Mouse (Mus musculus): ENCODE results near the gene Rtcb. TPM values are rescaled to one million over a fixed set of nuclear protein-coding genes. Genes with fewer than 3 reads are reported as not detected.
A peak's percentile ranks its signal among the peaks of the same experiment; 100 is the strongest.

The Rtcb gene
- polyA plus RNA-seq, 1 experiment, result 61.9 TPM

DNA sequence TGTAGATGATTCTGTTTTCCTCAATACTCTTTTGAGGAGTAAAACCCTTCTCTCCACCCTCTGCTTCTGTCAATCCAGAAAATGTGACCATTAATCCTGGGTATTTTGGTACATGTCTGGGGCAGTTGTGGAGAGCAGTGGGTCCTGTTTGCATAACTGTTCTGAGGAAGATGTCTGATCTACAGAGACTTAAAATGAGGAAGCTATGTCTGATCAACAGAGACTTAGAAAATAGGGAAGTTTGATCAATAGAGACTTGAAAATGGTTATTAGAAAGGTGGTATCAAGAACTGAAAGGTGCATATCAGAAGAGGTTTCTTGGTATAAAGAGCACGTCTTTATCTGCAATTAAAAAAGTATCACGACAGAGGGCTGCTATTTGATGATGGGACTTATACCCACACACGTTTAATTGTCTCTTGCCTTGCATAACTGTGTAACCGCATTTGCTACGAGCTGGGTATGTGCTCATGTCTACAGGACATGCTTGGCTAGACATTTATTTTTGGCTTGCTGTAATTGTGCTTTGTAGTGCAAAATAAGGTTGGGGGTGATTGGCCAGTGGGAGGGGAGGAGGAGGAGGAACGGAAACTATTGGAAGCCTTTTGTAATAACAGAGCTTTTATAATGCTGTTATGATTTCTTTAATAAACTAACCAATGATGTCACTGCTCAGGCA, 5.7 kb downstream of the Rtcb start:
- no peak for DNase-seq (ENCODE audit: low read depth, low spot score)
- 82% methylated on average over 6 of the region's 6 CpGs for WGBS

DNA sequence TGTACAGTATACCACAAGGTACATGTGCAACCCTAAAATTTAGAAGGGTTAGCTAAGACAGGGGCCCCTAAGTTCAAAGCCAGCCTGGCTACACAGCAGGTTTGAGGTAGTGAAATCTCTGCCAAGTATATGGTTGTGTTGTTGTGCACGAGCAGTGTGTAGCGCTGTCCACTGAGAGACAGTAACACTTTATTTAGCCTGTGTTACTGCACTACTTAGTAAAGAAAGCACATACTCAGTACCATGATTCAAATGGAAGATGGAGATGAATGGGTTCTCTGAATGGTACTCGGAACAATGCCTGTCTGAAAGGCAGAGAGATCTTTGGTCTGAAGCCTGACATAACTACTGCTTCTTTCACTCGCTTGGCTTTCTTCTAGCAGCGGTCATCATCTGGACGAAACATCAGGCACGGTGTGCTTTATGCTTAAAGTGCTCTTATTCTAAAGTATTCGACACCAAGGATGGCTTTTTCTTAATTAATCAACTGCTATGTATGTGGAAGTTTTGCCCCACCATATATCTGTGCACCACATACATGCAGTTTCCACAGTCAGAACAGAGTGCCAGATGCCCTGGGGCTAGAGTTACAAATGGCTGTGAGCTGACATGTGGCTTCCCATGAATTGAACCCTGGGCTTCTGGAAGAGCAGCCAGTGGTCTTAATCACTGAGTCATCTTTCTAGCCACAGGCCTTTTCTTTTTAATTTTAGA, 9.0 kb downstream of the Rtcb start:
- no peak for DNase-seq (ENCODE audit: low read depth, low spot score)
- WGBS, result 95% methylated on average over 8 of the region's 8 CpGs

DNA sequence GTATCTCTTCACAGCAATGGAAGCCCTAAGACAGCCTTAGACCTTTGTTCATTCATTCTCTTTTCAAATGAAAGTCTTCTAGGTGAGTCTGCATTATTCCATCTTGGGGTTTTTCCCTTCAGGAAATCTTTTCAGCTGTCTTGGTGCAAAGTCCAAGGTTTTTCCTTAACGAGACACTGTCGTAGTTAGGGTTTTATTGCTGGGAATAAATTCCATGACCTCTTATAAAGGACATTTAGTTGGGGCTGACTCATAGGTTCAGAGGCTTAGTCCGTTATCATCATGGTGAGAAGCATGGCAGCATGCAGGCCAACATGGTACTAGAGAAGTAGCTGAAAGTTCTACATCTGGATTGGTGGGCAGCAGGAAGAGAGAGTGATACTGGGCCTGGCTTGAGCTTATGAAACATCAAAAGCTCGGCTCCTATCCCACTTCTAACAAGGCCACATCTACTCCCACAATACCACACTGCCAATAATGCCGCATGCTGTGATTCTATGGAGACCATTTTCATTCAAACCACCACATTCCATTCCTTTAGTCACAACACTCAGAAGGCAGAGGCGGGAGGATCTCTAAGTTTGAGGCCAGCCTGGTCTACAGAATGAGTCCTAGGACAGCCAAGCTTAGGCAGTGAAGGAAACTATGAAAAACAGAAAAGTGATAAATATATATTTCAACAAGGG, 21.2 kb downstream of the Rtcb start:
- 66% methylated on average over 6 of the region's 6 CpGs for WGBS
- peak; percentile 56 for DNase-seq (ENCODE audit: low read depth, low spot score)

DNA sequence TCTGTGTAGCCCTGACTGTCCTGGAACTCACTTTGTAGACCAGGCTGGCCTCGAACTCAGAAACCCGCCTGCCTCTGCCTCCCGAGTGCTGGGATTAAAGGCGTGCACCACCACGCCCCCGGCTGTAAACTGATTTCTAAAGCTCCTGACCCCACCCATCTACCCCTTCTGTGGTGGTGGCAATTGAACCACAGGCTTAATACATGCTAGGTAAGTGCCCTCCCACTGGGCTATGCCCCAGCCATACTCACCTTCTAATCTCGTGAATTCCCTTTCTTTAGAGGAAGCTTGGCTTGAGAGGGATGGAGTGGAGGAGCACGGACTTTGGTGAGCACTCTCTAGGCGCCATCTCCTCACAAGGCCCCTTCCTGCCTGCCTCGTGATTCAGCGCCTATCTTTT, 27.7 kb downstream of the Rtcb start:
- no peak for DNase-seq (ENCODE audit: low read depth, low spot score)
- WGBS, result 87% methylated on average over 11 of the region's 11 CpGs

DNA sequence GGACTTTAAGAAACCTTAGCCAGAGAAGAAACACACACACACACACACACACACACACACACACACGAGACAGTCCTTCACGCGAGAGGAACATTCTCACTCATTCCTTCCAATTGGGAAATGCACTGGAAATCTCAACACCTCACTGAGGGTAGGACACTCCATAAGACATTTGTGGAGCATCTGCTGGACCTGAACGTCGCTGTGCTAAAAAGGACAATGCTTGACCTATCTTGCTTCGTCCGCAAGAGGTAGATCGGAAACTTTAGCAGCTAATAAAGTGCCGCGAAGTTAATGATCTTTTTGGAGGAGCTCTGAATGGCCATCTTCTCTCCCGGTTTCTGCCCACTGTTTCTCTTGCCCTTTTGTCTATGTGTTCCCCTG, 28.4 kb downstream of the Rtcb start:
- 37% methylated on average over 11 of the region's 11 CpGs for WGBS
- no peak for DNase-seq (ENCODE audit: low read depth, low spot score)

DNA sequence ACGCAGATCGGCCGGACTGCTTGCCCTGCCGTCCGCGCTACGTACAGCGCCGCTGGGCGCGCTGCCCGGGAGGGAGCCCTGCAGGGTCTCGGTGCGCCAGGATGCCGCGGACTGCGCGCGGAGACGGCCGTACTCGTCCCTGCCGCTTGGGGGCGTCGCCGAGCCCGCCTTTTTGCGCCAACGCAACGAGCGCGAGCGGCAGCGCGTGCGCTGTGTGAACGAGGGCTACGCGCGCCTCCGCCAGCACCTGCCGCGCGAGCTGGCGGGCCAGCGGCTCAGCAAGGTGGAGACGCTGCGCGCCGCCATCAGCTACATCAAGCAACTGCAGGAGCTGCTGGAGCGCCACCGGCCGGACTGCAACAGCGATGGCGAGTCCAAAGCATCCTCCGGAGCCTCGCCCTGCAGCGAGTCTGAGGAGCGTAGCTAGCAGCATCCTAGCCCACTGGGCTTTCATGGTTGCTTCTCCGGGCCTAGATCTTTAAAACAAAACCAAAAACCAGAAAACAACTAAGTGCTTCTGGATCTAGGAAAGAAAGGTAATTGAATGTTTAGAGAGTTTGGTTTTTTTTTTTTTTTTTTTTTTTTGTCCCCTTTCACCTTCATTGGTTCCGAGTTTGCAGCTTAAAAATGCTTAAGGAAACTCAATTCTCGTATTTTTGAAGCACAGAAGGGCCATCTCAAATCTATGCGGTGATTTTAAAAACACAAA, 29.0 kb downstream of the Rtcb start:
- peak; percentile 32 for DNase-seq (ENCODE audit: low read depth, low spot score)
- 1% methylated on average over 63 of the region's 63 CpGs for WGBS

DNA sequence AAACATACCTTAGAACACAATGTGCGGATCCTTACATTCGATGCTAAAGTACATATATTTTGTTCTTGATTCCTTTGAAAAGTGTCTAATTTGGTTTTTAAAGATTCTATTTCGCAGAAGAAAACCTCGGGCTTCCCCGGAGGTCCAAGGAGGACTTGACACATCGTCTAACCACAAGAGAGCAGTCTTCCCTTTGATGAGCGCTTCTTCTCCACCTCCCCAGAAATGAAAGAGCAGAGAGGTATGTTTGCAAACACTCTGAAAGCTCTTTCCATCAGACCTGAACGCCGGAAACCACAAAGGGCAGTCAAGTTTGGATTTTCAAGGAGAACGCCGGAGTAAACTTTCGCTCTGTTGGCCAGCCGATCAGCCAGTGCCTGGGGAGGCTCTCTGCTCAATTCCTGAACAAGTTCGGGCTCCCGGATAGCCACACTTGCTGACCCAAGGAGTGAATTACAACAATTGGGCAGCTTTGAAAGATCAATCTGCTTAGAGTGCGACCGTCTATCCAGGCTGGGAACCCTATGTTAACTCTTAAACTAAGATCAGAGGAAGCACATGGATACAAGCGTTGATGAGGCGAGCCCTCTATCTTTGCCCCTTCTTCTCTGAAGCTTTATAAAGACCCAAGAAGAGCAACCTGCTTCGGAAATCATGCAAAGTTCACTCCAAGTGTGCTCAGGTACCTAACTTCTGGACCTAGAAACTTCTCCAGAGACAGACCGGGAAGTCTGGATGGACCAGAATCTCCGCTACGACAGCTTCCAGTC, 29.8 kb downstream of the Rtcb start, which contains the start of gene Ascl4:
TSS of gene Ascl4 (plus strand) at position 6 of the 770 bp plus-strand sequence.
- 1% methylated on average over 23 of the region's 23 CpGs for WGBS
- peak; percentile 24 for DNase-seq (ENCODE audit: low read depth, low spot score)

DNA sequence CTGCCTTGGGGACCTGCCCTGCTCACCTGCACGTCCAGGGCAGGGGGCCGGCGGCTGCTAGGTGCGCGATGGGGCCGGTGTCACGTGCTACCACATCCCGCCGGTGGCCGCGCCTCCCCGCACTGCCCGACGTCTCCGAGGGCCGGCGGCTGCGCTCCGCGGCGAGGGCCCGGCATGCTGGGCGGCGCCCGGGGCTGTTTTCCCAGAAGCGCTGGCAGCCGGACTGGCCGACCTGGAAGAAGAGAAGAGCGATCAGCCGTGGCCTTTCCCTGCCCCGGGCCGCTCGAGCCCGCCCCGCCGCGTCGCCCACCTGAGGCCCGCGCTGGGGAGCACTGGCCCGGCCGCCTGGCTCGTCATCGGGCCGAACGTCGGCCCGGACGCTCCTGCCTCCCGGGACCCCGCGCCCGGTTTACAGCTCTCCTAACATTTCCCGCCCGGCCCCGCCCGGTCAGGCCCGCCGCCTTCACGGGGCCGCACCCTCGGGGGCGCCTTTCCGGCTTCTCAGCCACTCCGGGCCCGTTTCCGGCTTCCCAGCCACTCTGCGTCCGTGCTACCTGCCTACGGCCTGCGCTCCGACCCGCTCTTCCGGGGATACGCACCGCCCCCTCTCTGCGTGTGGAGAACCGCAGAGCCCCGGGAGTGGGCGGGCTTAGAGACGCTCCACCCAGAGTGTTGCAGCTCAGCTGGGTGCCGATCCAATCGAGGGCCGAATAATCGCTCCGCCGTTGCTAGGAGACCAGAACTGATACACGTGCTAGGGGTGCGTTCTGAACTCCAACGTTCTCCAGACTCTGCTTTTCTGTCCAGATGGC, 40.9 kb downstream of the Rtcb start, which contains the start of gene Prdm4:
TSS of gene Prdm4 (minus strand) at position 645 of the 812 bp plus-strand sequence.
- under 1% methylated on average over 90 of the region's 90 CpGs for WGBS
- DNase-seq (ENCODE audit: low read depth, low spot score), result peak; percentile 94

Other genes with a start within 250 kb of the Rtcb start
- gene Pwp1, start 128.3 kb downstream of the Rtcb start, polyA plus RNA-seq (2012; rRNA removed), result 10.1 and 10.2 TPM in 2 replicates
- gene Prdm4, start 40.7 kb downstream of the Rtcb start, polyA plus RNA-seq (2012; rRNA removed), result 16.0 and 21.6 TPM in 2 replicates
- gene Ascl4, start 30.1 kb downstream of the Rtcb start, polyA plus RNA-seq (2012; rRNA removed), result 0.12 TPM in 1 of 2 replicates, not detected in the other
- not detected in 2 replicates for gene Bpifc, start 54.1 kb upstream of the Rtcb start, polyA plus RNA-seq (2012; rRNA removed)
- 23.4 and 26.6 TPM in 2 replicates for gene Fbxo7, start 64.1 kb upstream of the Rtcb start, polyA plus RNA-seq (2012; rRNA removed)

Data from large intestine, adult 2 months (tissue).